Mouse (Mus musculus): ENCODE measurements at regions not wholly inside any gene's neighbourhood (a gene's known extent, or its start where the extent isn't known, plus 50 kb on each side); places are given as distances from the start of the nearest gene placed in this dataset.
"Not testable (repeated sequence)": the region's sequence is repeated elsewhere in the genome, so short reads cannot be mapped to it uniquely, and the experiment has no call there.

DNA sequence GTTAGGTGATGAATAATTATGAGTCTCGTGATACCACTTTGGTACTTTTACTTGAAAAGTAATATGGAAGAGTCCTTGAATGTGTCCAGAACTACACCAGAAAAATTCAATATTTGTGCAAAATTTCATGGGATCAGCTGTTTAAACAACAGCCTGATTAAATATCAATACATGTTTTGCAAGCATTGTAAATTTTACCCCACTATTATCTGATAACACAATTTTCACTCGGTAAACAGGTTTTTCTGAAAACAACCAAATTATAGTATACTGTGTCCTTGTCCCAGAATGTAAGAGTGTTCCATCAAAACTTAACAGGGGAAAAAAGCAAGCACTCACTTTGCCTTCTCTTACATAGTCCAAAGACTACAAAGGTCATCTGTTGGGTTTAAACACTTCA lies 343.1 kb upstream of the Fign start:
- no peak for DNase-seq

DNA sequence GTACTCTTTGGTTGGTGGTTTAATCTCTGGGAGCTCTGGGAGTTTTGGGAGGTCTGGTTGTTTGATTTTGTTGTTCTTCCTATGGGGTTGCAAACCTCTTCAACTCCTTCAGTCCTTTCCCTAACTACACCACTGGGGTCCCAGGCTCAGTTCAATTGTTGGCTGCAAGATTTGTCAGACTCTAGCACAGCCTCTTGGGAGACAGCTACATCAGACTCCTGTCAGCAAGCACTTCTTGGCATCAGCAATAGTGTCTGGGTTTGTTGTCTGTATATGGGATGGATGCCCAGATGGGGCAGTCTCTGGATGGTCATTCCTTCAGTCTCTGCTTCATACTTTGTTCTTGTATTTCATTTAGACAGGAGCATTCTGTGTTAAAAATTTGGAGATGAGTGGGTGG lies 319.3 kb upstream of the Fign start:
- DNase-seq = not testable (repeated sequence)

DNA sequence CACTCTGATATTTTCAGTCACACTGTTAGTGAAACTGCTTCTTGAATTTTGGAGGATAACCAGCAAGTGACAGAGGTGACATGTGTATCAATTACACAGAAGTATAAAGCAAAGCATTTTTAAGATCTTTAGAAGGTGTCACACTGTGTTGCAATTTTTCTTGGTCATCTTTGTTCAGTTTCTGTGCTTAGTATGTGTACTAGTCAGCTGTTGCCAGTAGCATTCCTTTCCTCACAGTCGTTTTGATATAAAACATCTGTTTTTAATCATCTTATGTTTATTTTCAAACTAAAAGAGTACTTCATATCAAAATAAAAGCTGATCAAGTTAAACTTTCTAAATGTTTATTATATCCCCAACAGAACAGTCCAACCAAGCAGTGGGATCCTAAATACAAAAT lies 316.0 kb upstream of the Fign start:
- no peak for DNase-seq

DNA sequence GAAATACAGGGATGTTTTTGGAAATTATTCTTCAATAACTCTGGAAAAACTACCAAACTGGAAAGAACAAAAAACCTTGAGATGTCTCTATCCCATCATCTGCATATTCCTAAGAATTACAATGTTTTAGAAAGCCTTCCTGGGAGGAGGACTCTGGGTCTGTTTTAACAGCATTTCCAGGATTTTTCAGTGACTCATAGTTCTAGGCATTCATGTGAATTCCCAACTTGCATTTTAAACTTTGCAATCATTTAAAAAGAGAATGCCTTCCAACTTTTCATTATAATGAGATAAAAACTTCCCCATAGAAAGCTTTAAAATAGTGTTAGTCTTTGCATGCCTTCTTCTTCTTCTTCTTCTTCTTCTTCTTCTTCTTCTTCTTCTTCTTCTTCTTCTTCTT lies 315.4 kb upstream of the Fign start:
- DNase-seq = no peak

DNA sequence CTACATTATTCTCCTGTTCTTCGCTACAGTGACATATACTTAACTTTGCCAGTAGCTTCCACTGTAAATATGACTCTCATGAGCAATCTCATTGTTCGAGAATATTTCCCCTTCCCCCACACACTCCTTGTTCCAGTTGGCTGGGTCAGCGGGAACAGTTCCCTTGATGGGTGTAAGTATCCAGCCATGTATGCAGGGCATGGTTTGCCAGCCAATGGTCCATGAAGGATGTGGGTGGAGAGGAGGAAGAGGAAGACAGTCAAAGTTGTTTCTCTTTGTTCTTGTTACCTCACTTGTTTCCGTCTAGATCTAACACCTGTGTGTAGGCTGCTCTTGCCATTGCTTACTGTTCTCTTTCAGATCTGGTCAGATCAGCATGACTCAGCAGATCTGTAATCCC lies 298.1 kb upstream of the Fign start:
- no peak for DNase-seq

DNA sequence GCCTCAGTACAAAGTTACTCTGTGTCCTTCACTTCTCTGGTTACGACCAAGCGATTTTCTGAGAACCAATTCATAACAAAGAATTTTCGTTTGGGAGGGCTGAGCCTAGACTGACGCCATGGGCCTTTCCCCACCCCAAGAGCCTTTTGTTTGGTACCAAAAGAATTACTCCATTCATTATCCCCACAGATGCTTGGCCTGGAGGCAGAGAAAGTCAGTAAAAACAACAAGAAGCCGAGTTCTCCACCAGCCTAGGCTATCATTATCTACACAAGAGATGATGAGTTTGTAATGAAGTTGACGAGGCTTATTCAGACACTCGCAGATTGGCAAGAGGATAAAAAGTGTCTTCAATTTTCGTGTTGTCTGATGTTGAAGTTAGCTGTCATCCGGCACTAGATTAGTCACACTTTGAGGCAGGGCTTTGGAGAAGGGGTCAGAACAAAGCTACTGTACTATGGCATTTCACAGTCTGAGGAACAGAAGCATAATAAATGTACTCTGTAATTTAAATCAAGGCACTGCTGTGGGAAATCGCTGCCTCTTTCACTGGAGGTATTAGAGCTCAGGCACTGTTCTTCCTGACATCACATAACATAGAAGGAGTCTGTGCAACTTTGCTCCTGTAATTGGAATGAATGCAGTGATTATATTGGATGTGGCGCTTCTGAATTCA lies 296.9 kb upstream of the Fign start:
- DNase-seq = no peak

DNA sequence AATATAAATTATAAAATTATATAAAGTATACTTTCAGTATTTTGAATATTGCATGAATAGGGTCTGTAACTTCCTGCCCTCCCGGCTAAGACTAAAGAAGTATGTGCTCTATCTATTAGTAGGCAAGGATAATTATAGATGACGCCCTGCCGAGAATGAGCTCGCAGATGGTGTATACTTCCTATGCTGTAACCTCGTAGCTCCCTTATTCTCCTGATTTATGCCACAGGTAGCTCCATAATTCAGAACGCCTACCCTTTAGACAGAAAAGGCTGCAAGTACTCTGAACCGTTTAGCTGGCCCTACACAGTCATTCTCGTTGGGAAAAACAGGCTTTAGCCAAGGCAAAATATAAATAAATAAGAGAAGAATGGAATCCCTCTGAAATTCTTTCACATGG lies 296.4 kb upstream of the Fign start:
- DNase-seq = no peak

DNA sequence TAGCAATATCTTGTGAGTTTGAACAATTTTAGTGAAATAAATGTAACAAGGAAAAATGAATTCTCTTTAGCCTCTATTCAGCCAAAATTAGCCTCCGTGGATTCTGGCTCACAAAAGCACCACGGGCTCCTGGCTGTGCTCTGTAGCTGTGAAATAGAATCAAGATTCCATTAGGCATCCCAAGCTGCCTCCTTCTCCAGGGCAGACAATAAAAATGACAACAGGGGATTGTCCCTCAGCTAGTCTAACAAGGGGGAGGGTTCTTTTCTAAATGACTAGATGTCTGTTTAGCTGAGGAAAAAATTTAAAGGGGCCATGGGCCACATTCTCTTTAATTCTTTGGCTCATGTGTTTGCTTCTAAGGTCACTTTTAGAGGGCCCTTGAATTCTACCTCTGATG lies 272.0 kb upstream of the Fign start:
- no peak for DNase-seq

DNA sequence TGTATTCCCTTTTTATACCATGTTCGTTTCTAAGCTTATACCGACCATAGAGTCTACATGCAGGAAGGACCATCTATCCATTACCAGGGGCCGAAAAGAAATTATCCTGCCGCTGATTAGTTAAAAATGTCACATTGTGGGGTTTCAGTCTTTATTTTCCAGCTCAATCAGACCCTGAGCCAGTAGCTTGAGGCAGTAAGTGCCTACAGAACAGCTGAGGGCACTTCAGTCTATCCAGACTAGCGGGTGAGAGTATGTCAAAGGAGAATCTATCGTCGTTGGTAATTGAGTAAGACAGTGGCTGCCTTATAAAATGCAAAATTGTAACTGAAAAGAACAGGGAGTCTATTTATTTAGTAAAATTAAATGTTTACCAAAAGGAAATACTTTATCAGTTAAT lies 269.4 kb upstream of the Fign start:
- no peak for DNase-seq

DNA sequence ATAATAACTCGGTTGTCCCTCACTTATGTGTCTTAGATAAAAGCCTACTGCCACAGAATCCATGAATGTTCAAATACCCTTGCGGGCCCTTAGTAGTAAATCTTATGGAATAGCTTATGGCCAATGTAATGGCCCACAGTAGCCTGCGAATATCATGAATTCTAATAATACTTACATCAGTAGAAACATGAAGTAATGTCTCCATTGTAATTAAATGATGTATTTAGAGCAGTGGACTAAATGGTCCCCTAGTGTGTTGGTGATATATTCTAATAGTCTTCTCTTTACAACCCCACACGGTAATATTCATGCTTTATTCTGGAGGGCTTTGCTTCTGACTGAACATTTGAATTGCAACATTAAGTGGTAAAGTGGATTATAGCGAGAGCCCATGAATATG lies 268.7 kb upstream of the Fign start:
- DNase-seq = no peak

DNA sequence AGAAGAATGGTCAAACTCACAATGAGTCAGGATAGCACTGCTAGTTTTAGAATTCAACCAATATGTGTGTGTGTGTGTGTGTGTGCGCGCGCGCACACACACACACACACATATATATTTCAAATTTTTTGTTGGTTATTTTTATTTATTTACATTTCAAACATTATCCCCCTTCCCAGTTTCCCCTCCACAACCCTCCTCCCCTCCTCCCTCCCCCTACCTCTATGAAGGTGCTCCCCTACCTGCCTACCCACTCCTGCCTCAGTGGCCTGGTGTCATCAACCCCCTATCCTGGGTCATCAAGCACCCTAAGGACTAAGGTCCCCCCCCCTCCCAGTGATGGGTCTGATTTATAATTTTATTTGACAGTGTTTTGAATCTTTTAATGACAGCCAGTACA lies 258.4 kb upstream of the Fign start:
- no peak for DNase-seq

DNA sequence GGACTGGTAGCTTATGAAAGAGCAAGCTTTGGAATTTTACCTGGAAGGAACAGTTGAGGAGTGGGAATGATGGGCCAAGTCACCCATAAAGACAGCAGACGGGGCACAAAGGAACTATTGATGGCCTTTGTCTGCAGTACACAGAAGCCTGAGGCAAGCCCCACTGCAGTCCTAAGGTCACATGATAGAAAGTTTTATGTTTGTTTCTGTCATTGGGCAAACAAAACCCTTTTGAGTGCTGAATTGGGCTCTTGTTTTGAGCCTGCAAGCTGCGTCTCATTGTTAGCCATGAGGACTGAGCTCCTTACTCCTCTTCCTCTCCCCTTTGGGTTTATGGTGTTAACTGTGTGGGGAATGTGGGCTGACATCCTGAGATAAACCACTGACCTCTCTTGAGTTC lies 227.7 kb upstream of the Fign start:
- DNase-seq = no peak

Measured in heart, adult 18-20 months (tissue).